Mouse (Mus musculus) liver, postnatal 0 days (tissue): Measurements from ENCODE around the gene Spin1.

Source experiments
- CTCF ChIP-seq: sonication (generic); IDR thresholded peaks from 2 replicates; pipeline ENCODE4 v1.5.1; 2016; ENCODE audit warnings: antibody characterized with exemption, low read depth
- EP300 ChIP-seq: IDR thresholded peaks from 2 replicates; pipeline ENCODE4 v1.6.1; 2016; ENCODE audit warnings: antibody characterized with exemption, low read depth, mild to moderate bottlenecking

DNA sequence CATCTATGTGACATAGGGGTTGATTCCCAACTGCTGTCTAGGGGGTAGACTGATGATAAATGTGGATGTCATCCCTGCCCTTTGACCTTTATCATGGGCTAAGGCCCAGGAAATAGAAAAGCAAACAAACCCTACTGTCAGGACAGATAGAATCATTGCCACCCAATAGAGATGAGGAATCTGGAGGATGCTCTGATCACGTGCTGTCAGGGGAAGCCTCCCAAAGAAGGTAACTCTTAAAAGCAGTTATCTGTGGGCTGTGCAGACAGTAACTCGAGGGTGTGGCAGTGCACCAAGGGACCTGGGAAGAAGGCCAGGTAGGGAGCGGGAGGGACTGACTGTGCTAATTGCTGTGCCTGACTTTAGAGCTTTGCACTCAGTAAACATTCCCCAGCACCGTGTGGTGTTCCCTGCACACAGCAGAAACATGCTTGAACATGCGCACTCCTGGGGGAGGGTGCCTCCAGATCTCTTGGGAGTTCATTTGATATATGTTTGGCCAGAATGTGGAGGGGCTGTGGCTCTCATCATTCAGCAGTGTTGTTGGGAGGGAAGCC, 10.5 kb upstream of the Spin1 start:
- TF ChIP-seq CTCF (no peak), EP300 (no peak)
